Mouse (Mus musculus): ENCODE data around the gene Lat. TPM values are rescaled to one million over a fixed set of nuclear protein-coding genes. Genes with fewer than 3 reads are reported as not detected.
"Not testable (repeated sequence)": the region's sequence is repeated elsewhere in the genome, so short reads cannot be mapped to it uniquely, and the experiment has no call there.

Gene Lat
- polyA plus RNA-seq, 1 experiment from 2014 or later = 3.4 TPM

DNA sequence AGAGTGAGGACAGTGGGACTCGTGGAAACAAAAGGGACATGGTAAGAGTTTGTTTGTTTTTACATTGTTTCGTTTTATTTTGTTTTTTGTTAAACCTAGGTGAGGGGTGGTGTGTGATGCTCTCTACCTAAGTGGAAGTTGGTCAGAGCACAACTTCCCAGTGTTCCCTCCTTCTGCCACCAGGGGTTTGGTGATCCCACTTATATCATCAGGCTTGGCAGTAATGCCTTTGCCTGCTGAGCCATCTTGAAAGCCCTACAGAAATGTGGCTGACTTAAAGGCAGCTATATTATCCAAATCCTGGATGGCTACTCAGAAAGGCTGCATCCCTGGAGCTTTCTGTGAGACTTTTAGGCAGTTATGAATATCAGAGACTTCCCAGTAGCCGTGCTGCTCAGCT, 36.7 kb downstream of the Lat start:
- ATAC-seq (ENCODE audit: insufficient number of reproducible peaks, low FRiP score) = no peak
- no peaks in the 10 kb centered on the region for H3K27me3 ChIP-seq (replicated peaks)
- H3K4me3 ChIP-seq = no peak overlapping the region
- H3K9ac ChIP-seq = no peak overlapping the region
- WGBS = 66% methylated on average over 3 of the region's 3 CpGs
- H3K9me3 ChIP-seq (replicated peaks) = no peaks in the 10 kb centered on the region
- H3K4me1 ChIP-seq (replicated peaks) = no peaks in the 10 kb centered on the region
- no peak overlapping the region for H3K27ac ChIP-seq (ENCODE audit: poor library complexity, severe bottlenecking)
- no peak overlapping the region for H3K4me2 ChIP-seq
- H3K36me3 ChIP-seq = no peaks in the 10 kb centered on the region

GRCm38 (mm10) chr7:126330693-126331092, 38.7 kb downstream of the Lat start:
- Histone ChIP-seq H3K27ac (ENCODE audit: poor library complexity, severe bottlenecking) (no peak overlapping the region), H3K36me3 (no peaks in the 10 kb centered on the region), H3K9ac (no peak overlapping the region), H3K4me2 (no peak overlapping the region), H3K9me3 (replicated peaks) (no peaks in the 10 kb centered on the region), H3K4me3 (no peak overlapping the region), H3K4me1 (replicated peaks) (no peaks in the 10 kb centered on the region), H3K27me3 (replicated peaks) (peaks cover 4% of the 10 kb centered on the region; the same call in 1 of the 2 replicates)
- no peak for ATAC-seq (ENCODE audit: insufficient number of reproducible peaks, low FRiP score)
- 45% methylated on average over 2 of the region's 2 CpGs for WGBS

- no peak overlapping the region for H3K27ac ChIP-seq (ENCODE audit: poor library complexity, severe bottlenecking)
- H3K4me3 ChIP-seq = no peak overlapping the region
- H3K9me3 ChIP-seq (replicated peaks) = no peaks in the 10 kb centered on the region
- no peak overlapping the region for H3K4me2 ChIP-seq
- ATAC-seq (ENCODE audit: insufficient number of reproducible peaks, low FRiP score) = no peak
- H3K4me1 ChIP-seq (replicated peaks) = no peaks in the 10 kb centered on the region
- no peak overlapping the region for H3K9ac ChIP-seq
- WGBS = 74% methylated on average over 9 of the region's 9 CpGs
- H3K27me3 ChIP-seq (replicated peaks) = peaks cover 4% of the 10 kb centered on the region; the same call in 1 of the 2 replicates
- no peaks in the 10 kb centered on the region for H3K36me3 ChIP-seq
Observed at GRCm38 (mm10) chr7:126329907-126330645, 39.3 kb downstream of the Lat start.

DNA sequence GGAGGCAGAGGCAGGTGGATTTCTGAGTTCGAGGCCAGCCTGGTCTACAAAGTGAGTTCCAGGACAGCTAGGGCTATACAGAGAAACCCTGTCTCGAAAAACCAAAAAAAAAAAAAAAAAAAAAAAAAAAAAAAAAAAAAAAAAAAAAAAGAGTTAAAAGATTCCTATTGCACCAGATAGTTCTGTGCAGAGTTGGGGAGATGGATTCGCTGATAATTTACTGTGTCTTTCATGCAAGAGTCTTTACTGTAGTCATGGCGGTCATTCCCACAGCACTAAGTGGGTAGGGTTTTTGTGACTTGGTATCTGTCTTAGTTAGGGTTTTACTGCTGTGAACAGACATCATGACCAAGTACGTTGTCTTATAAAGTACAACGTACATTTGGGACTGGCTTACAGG, 40.5 kb downstream of the Lat start:
- H3K9ac ChIP-seq; H3K4me2 ChIP-seq; H3K27ac ChIP-seq (ENCODE audit: poor library complexity, severe bottlenecking); ATAC-seq (ENCODE audit: insufficient number of reproducible peaks, low FRiP score); H3K4me1 ChIP-seq (replicated peaks); H3K27me3 ChIP-seq (replicated peaks); H3K4me3 ChIP-seq; H3K9me3 ChIP-seq (replicated peaks); H3K36me3 ChIP-seq: not testable (repeated sequence)
- 79% methylated on average over 5 of the region's 6 CpGs for WGBS

- WGBS = 23% methylated on average over 9 of the region's 9 CpGs
- ATAC-seq (ENCODE audit: insufficient number of reproducible peaks, low FRiP score); H3K27ac ChIP-seq (ENCODE audit: poor library complexity, severe bottlenecking): not testable (repeated sequence)
Observed at GRCm38 (mm10) chr7:126325576-126326273, 43.6 kb downstream of the Lat start.

GRCm38 (mm10) chr7:126324791-126325190, 44.6 kb downstream of the Lat start:
- WGBS = 16% methylated on average over 3 of the region's 3 CpGs
- H3K4me3 ChIP-seq = peak overlapping the region; percentile 12; the same call in 1 of the 2 replicates
- peak overlapping the region; percentile 56 for H3K27ac ChIP-seq (ENCODE audit: poor library complexity, severe bottlenecking)
- H3K27me3 ChIP-seq (replicated peaks) = peaks cover 10% of the 10 kb centered on the region; the same call in 1 of the 2 replicates
- no peaks in the 10 kb centered on the region for H3K9me3 ChIP-seq (replicated peaks)
- peak overlapping the region; percentile 35 for H3K4me2 ChIP-seq
- peak; percentile 87 for ATAC-seq (ENCODE audit: insufficient number of reproducible peaks, low FRiP score)
- no peaks in the 10 kb centered on the region for H3K4me1 ChIP-seq (replicated peaks)
- H3K36me3 ChIP-seq = no peaks in the 10 kb centered on the region
- no peak overlapping the region for H3K9ac ChIP-seq

More at GRCm38 (mm10) chr7:126325576-126326273, 43.6 kb downstream of the Lat start:
- H3K4me1 ChIP-seq (replicated peaks); H3K27me3 ChIP-seq (replicated peaks); H3K9ac ChIP-seq; H3K9me3 ChIP-seq (replicated peaks); H3K36me3 ChIP-seq; H3K4me3 ChIP-seq; H3K4me2 ChIP-seq: not testable (repeated sequence)

- WGBS = 8% methylated on average over 11 of the region's 11 CpGs
- Histone ChIP-seq H3K27me3 (replicated peaks) (peaks cover 10% of the 10 kb centered on the region; the same call in 1 of the 2 replicates), H3K27ac (ENCODE audit: poor library complexity, severe bottlenecking) (no peak overlapping the region), H3K4me2 (peak overlapping the region; percentile 35), H3K4me1 (replicated peaks) (no peaks in the 10 kb centered on the region), H3K36me3 (no peaks in the 10 kb centered on the region), H3K4me3 (no peak overlapping the region), H3K9me3 (replicated peaks) (no peaks in the 10 kb centered on the region), H3K9ac (no peak overlapping the region)
- ATAC-seq (ENCODE audit: insufficient number of reproducible peaks, low FRiP score) = no peak
Observed at GRCm38 (mm10) chr7:126323729-126324128, 45.6 kb downstream of the Lat start.

DNA sequence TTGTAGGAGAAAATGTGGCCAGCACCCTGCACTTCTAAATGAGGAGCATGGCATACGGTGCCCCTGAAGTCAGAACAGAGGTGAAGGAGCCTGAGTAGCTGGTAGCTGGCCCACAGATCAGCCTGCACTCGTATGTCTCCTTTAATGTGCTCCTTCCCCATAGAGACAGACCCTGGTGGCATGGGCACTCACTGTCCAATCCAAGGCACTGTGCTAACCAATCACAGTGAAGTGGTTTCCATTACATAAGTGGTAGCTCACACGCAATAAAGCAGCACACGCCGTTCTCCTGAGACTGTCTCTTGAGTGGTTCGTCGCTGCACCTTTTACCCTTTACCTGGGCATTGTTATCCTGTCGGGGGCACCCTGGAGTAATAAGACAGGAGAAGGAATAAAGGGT, 55.1 kb downstream of the Lat start:
- no peak overlapping the region for H3K27ac ChIP-seq (ENCODE audit: poor library complexity, severe bottlenecking)
- H3K27me3 ChIP-seq (replicated peaks) = no peaks in the 10 kb centered on the region
- WGBS = 74% methylated on average over 8 of the region's 8 CpGs
- H3K36me3 ChIP-seq = no peaks in the 10 kb centered on the region
- H3K9ac ChIP-seq = no peak overlapping the region
- ATAC-seq (ENCODE audit: insufficient number of reproducible peaks, low FRiP score) = no peak
- H3K4me3 ChIP-seq = no peak overlapping the region
- H3K9me3 ChIP-seq (replicated peaks) = 0 out of 2 replicates have a peak, but pooled peaks cover 8% of the 10 kb centered on the region
- H3K4me2 ChIP-seq = no peak overlapping the region
- no peaks in the 10 kb centered on the region for H3K4me1 ChIP-seq (replicated peaks)

Small RNA genes lying within 50 kb of the gene (microRNA-seq; reads per million reads assigned to microRNA genes)
- not detected for gene Mir7058

Other genes with a start within 250 kb of the Lat start
- 44.7 and 48.1 TPM in 2 replicates for gene Xpo6, start 169.1 kb downstream of the Lat start, polyA plus RNA-seq (2016; fragmentation: Nextera tagmentation; extraction: Ambion mirVana)
- gene Sbk1, start 97.0 kb downstream of the Lat start, polyA plus RNA-seq (2016; fragmentation: Nextera tagmentation; extraction: Ambion mirVana) = 24.0 and 24.5 TPM in 2 replicates
- gene Spns1, start 7.9 kb upstream of the Lat start, polyA plus RNA-seq (2016; fragmentation: Nextera tagmentation; extraction: Ambion mirVana) = 45.1 TPM in 2 replicates
- 1.7 and 2.2 TPM in 2 replicates for gene Nfatc2ip, start 27.2 kb upstream of the Lat start, polyA plus RNA-seq (2016; fragmentation: Nextera tagmentation; extraction: Ambion mirVana)
- not detected in 2 replicates for gene Cd19, start 45.3 kb upstream of the Lat start, polyA plus RNA-seq (2016; fragmentation: Nextera tagmentation; extraction: Ambion mirVana)
- 23.3 and 23.9 TPM in 2 replicates for gene Rabep2, start 59.2 kb upstream of the Lat start, polyA plus RNA-seq (2016; fragmentation: Nextera tagmentation; extraction: Ambion mirVana)
- gene Atp2a1, start 93.5 kb upstream of the Lat start, polyA plus RNA-seq (2016; fragmentation: Nextera tagmentation; extraction: Ambion mirVana) = 1.7 and 3.2 TPM in 2 replicates
- 43.2 and 45.1 TPM in 2 replicates for gene Sh2b1, start 105.9 kb upstream of the Lat start, polyA plus RNA-seq (2016; fragmentation: Nextera tagmentation; extraction: Ambion mirVana)
- gene Tufm, start 117.8 kb upstream of the Lat start, polyA plus RNA-seq (2016; fragmentation: Nextera tagmentation; extraction: Ambion mirVana) = 167 and 168 TPM in 2 replicates
- gene Atxn2l, start 133.9 kb upstream of the Lat start, polyA plus RNA-seq (2016; fragmentation: Nextera tagmentation; extraction: Ambion mirVana) = 49.7 and 52.5 TPM in 2 replicates
- gene Eif3c, start 196.8 kb upstream of the Lat start, polyA plus RNA-seq (2016; fragmentation: Nextera tagmentation; extraction: Ambion mirVana) = 148 and 151 TPM in 2 replicates
- gene Apobr, start 215.4 kb upstream of the Lat start, polyA plus RNA-seq (2016; fragmentation: Nextera tagmentation; extraction: Ambion mirVana) = 0.27 and 0.40 TPM in 2 replicates
- gene Cln3, start 216.2 kb upstream of the Lat start, polyA plus RNA-seq (2016; fragmentation: Nextera tagmentation; extraction: Ambion mirVana) = 20.0 and 24.5 TPM in 2 replicates
- gene Il27, start 225.4 kb upstream of the Lat start, polyA plus RNA-seq (2016; fragmentation: Nextera tagmentation; extraction: Ambion mirVana) = not detected in 2 replicates